Mouse (Mus musculus) left cerebral cortex, postnatal 36 days (tissue): ENCODE measurements around the gene Ogdhl. TPM values are rescaled to one million over a fixed set of nuclear protein-coding genes. Genes with fewer than 3 reads are reported as not detected.

Experiments
- DNase-seq, 2 experiments: peaks; one replicate each; pipeline ENCODE4 v3.0.0; 2021 to 2022; ENCODE audit warnings: low spot score in 2 of 2, mixed read lengths in 1 of 2
- intact Hi-C: fragments of 180-260 bp; cut with DNase I; formaldehyde crosslinking; loops from one replicate; pipeline ENCODE4 v1.15.1; 2025
- total RNA-seq, 2 experiments: library from RNA; stranded (reverse); gene quantifications; 2 replicates each; pipeline ENCODE4 v1.2.3; 2021

Gene Ogdhl
- total RNA-seq, 2 experiments from 2014 or later, result 103 to 114 TPM

- no peak for DNase-seq
- intact Hi-C loops, result no loop called here
These were observed 50.7 kb downstream of the Ogdhl start for GRCm38 (mm10) chr14:32372510-32372909.

GRCm38 (mm10) chr14:32379395-32380098 lies 57.7 kb downstream of the Ogdhl start:
- intact Hi-C loops, result no loop called here
- no peak for DNase-seq

- intact Hi-C loops, result no loop called here
- DNase-seq, result no peak
These were observed 58.3 kb downstream of the Ogdhl start for GRCm38 (mm10) chr14:32380099-32380480.

GRCm38 (mm10) chr14:32381066-32381465 lies 59.2 kb downstream of the Ogdhl start:
- DNase-seq, result no peak
- intact Hi-C loops, result no loop called here

- DNase-seq, result no peak
- intact Hi-C loops, result no loop called here
These were observed 59.8 kb downstream of the Ogdhl start for GRCm38 (mm10) chr14:32381619-32382018.

GRCm38 (mm10) chr14:32388196-32388595 lies 66.4 kb downstream of the Ogdhl start, which contains the start of gene 1700024G13Rik:
TSS of gene 1700024G13Rik (minus strand) at chr14:32388391.
- intact Hi-C loops, result no loop called here
- no peak for DNase-seq

Other genes with a start within 250 kb of the Ogdhl start
- 10 to 100 TPM; 13.6 to 15.3 TPM for gene Oxnad1, start 236.6 kb upstream of the Ogdhl start, total RNA-seq
- 10 to 100 TPM; 42.7 to 44.5 TPM for gene Dph3, start 236.3 kb upstream of the Ogdhl start, total RNA-seq
- gene Msmb, start 180.0 kb upstream of the Ogdhl start, total RNA-seq, result not detected
- gene Ncoa4, start 162.2 kb upstream of the Ogdhl start, total RNA-seq, result 100 to 1,000 TPM; 102 to 106 TPM
- gene Timm23, start 120.1 kb upstream of the Ogdhl start, total RNA-seq, result 10 to 100 TPM; 61.9 to 80.2 TPM
- gene Parg, start 120.1 kb upstream of the Ogdhl start, total RNA-seq, result 10 to 100 TPM; 35.9 to 42.6 TPM
- gene 1700024G13Rik, start 66.4 kb downstream of the Ogdhl start, total RNA-seq, result not detected
- gene Slc18a3, start 142.8 kb downstream of the Ogdhl start, total RNA-seq, result 1 to 10 TPM; 1.1 to 1.8 TPM
- gene Chat, start 144.0 kb downstream of the Ogdhl start, total RNA-seq, result 1 to 10 TPM in 1 of 2 experiments, under 1 TPM in 1; 0.81 to 2.3 TPM
- 10 to 100 TPM; 16.6 to 24.4 TPM for gene Ercc6, start 191.5 kb downstream of the Ogdhl start, total RNA-seq